Mouse (Mus musculus) mouse trophoblast stem cell (cell line): ENCODE measurements around the gene Spint2.

Experiments used
- in situ Hi-C, 2 experiments: fragments of 300-500 bp; cut with MseI, MboI; formaldehyde crosslinking; loops; 2 replicates in 1 of 2; 3 replicates in 1 of 2; pipeline ENCODE4 v1.15.1; 2025

The Spint2 gene

DNA sequence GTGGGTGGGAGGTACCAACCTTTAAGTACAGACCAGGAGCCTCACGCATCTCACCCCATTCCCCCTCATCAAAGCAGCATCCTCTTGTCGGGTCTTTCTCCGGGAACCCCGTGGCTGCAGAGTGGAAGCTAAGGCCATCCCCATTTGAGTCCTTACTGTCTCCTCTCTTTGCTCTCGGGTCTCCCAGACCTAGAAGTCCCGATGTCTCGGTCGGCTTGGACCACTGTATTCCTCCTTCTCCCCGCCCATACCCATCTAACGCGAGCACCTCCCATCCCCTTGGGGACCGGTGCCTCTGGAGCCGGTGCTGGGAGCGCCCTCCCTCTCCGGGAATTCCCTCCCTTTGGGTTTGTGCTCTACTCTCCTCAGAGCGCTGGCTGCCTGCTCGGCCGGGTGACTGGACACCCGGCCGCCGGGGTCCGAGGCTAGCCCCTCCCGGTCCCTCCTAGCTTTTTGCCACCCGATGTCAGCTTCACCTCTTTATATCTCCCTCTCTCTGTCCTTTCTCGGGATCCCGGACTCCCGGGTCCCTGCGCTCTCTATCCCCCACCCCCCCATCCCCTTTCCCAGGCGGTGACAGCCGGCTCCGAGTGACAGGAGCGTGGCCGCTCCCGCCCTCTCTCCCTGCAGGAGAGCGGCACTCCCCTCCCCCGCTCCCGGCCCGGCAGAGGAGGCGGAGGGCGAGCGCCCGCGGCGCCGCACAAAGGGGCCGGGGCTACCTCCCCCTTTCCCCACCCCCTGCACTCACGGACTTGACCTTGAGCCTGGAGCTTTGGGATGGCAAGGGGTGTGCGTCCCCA, 23.0 kb upstream of the Spint2 start:
- in situ Hi-C loops, result loop anchor here in 1 of 2 experiments (10.0 kb wide), 1 partner anchor 210 kb away; the partner anchor contains the start of gene Sipa1l3

GRCm38 (mm10) chr7:29303738-29304462, 22.2 kb upstream of the Spint2 start, which contains the start of gene Dpf1:
Dpf1 (plus strand) TSS chr7:29303951.
- in situ Hi-C loops, result loop anchor here in 1 of 2 experiments (10.0 kb wide), 1 partner anchor 211 kb away; the partner anchor contains the start of gene Sipa1l3

- in situ Hi-C loops, result loop anchor here in 1 of 2 experiments (10.0 kb wide), 1 partner anchor 212 kb away; the partner anchor contains the start of gene Sipa1l3
Measured at GRCm38 (mm10) chr7:29302641-29303040, 20.9 kb upstream of the Spint2 start.

GRCm38 (mm10) chr7:29301127-29301566, 19.4 kb upstream of the Spint2 start:
- in situ Hi-C loops, result loop anchor here in 1 of 2 experiments (10.0 kb wide), 1 partner anchor 214 kb away; the partner anchor contains the start of gene Sipa1l3

DNA sequence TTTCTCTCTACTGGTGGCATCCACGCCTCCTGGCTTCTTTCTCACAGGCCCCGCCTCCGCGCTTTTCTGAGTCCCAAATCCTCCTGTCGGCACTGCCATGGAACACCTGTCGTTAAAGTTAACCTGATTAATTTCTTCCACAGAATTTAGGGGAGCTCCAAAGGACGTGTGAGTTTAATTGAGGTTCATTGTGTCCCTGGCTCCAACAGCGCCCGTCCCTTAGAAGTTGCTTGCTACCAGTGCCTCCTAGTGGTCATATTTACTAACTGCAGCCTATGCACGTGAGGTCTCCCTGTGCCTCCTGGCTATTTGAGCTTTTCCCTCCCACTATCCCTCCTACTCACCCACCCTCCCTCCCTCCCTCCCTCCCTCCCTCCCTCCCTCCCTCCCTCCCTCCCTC, 15.3 kb upstream of the Spint2 start:
- in situ Hi-C loops, result no loop called here

DNA sequence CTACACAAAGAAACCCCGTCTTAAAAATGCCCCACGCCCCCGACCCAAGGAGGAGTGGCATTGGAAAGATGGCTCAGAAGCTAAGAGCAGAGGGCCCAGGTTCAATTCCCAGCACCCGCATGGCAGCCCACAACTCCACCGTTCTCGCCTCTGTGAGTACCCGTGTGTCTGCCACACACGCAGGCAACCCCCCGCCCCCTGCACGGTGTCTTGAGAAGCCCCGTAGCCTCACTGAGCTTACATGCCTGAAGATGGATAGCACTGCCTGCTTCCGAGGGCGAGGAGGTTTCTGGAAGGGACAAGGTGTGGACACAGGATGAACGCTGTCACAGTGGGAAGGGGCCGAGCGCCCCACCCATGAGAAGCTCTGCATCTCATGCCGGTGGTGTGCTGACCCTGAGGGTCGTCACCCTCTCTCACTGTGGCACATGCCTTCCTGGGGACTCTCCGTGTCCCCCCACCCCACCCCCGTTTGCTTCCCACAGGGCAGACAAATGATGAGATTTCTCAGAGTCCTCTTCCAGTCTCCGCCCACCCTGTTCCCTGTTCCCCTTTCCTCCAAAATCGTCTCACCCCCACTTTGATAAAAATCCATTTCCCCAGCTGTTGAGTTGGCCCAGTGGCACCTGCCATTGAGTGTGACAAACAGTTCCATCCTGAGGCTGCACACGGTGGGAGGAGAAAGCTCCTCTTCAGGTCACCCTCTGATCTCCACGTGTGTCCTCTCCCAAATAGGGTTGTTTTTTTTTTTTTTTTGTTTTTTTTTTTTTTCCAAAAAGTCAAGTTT, 14.3 kb upstream of the Spint2 start:
- in situ Hi-C loops, result no loop called here

DNA sequence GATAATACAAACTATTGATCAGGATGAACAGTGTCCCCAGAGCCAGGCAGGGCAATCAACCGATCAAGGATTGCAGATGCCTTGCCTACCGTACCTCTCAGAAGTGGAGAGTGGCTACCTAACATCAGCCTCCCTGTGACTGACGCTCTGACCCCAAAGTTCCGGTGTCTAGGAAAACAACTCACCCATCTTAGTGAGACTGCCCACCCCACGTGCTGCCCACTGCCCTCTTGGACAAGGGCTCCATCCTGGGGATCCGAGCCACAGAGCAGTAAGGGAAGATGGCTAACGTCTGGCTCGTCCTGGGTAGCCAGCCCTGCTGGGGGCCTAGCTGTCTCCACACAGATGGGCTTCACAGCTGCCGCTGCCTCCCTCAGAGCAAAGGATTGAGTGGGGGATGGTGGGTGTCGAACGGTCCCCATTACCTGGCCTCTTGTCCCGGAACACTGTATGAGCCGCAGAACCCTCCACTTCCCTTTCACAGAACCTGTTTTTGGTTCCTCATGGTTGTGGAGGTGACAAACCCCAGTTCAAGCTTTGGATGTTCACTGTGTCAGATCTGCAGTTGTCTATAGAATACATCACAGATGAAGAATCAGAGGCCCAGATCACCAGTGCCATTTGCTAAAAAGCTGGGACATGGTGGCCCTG, 12.5 kb upstream of the Spint2 start:
- in situ Hi-C loops, result no loop called here

DNA sequence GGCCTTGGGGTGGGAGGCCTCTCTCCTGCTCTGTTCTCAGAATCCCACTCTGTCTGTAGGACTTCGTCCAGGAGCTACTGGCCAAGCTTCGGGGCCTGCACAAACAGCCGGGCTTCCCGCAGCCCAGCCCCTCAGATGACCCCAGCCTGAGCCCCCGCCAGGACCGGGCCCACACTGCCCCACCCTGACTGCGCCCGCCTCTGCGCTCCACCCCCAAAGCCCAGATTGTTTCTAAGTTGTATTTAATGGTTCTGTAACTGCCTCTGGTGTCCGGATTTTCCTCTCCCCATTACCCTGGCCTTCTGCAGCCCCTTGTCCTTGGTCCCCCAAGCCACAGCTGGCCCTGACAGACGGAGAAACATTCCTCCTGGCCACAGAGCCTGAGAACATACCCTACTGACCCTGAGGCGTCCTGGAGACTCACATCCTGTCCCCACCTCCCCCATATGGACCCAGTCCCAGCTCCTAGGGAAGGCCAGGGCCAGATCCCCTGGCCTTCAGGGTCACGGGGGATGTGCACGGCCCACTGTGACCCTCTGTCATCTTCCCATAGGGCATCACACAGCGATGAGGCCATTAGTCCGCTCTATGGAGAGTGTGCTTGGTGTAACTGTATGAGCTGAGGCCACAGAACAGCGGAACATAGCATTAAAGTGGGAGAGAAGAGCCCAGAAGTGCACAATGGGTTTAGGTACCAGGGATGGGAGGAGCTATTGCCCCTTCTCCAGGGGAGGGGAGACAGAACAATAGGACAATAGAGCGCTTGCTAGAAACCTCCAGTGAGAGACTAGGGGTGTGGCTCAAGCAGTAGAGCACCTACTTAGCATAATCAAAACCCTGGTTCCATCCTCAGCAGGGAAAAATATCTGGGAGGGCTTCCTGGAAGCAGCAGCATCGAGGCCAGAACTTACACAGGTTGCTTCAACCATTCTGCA, 11.7 kb upstream of the Spint2 start:
- in situ Hi-C loops, result no loop called here

- in situ Hi-C loops, result no loop called here
Measured at GRCm38 (mm10) chr7:29292458-29293098, 10.9 kb upstream of the Spint2 start.

DNA sequence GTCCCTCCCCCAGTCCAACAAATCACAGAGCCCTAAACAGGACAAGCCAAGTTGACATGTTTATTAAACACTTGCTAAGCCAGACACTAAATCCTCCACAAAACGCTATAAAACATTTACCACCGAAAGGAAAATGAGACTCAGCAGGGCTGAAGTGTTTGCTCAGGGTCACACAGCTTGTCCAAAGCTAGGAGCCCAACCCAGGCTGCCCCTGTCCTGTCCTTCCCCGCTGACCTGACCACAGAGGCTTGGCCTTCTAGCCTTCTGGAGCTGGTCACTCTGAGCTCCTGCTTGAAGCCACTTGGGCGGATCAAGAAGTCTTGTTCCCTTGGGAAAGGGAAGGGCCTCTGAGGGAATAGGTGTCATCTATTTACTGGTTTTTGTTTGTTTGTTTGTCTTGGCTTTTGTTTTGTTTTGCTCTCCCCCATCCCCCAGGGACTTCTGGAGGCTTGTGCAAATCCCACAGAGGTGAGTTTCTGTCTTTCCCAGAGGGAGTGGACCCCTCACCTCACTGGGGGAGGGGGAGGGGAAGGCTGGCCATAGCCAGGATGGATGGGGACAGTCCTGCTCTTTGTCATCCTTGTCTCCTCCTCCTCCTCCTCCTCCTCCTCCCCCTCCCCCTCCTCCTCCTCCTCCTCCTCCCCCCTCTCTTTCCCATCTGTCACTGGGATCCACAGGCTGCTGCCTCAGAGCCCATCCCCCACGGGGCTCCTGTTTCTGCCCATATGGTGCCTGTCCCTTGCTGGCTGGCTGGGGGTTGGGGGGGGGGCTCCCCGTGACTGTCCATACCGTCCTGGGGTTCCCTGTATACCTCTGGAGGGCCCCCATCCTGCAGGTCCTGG, 10.1 kb upstream of the Spint2 start:
- in situ Hi-C loops, result no loop called here

GRCm38 (mm10) chr7:29290691-29291485, 9.2 kb upstream of the Spint2 start:
- in situ Hi-C loops, result no loop called here

- in situ Hi-C loops, result no loop called here
Measured at GRCm38 (mm10) chr7:29289856-29290255, 8.1 kb upstream of the Spint2 start.

GRCm38 (mm10) chr7:29288942-29289638, 7.4 kb upstream of the Spint2 start, which contains the start of gene Ppp1r14a:
Ppp1r14a (plus strand) TSS chr7:29289308.
- in situ Hi-C loops, result no loop called here

GRCm38 (mm10) chr7:29288079-29288478, 6.4 kb upstream of the Spint2 start:
- in situ Hi-C loops, result no loop called here

- in situ Hi-C loops, result no loop called here
Measured at GRCm38 (mm10) chr7:29287481-29287880, 5.8 kb upstream of the Spint2 start.

GRCm38 (mm10) chr7:29284523-29284922, 2.8 kb upstream of the Spint2 start:
- in situ Hi-C loops, result no loop called here

GRCm38 (mm10) chr7:29283876-29284275, 2.2 kb upstream of the Spint2 start:
- in situ Hi-C loops, result no loop called here
